Mouse (Mus musculus) embryonic facial prominence, embryonic 11.5 days (tissue): ENCODE data around the gene Rfx6. TPM values are rescaled to one million over a fixed set of nuclear protein-coding genes. Genes with fewer than 3 reads are reported as not detected.

ENCODE experiments used
- polyA plus RNA-seq: library from polyadenylated mRNA; unstranded; fragments of >200 nt; fragmentation: Nextera tagmentation; extraction: Ambion mirVana; gene quantifications from 2 replicates; pipeline ENCODE4 v1.2.1, GENCODE M21; 2014

Gene Rfx6
- polyA plus RNA-seq, 1 experiment from 2014 or later: not detected

Other genes with a start within 250 kb of the Rfx6 start
- gene Gm49339, start 197.1 kb upstream of the Rfx6 start, polyA plus RNA-seq: 0.74 TPM in 1 of 2 replicates, not detected in the other
- 0.06 TPM in 1 of 2 replicates, not detected in the other for gene Lilr4b, start 197.1 kb upstream of the Rfx6 start, polyA plus RNA-seq
- 1.1 and 1.5 TPM in 2 replicates for gene Lilrb4a, start 186.8 kb upstream of the Rfx6 start, polyA plus RNA-seq
- 3.0 and 3.3 TPM in 2 replicates for gene Fam162b, start 87.2 kb upstream of the Rfx6 start, polyA plus RNA-seq
- not detected in 2 replicates for gene Gprc6a, start 46.3 kb upstream of the Rfx6 start, polyA plus RNA-seq